Mouse (Mus musculus) myocyte (in vitro differentiated cells): ENCODE measurements around the gene Actb. TPM values are rescaled to one million over a fixed set of nuclear protein-coding genes. Genes with fewer than 3 reads are reported as not detected.

Experiments used
- H3K27me3 ChIP-seq: one replicate; pipeline ENCODE4 v1.6.1; 2011; ENCODE audit not compliant: control insufficient read depth, insufficient read depth, insufficient read length
- H3K36me3 ChIP-seq: one replicate; pipeline ENCODE4 v1.6.1; 2011; ENCODE audit not compliant: control insufficient read depth, insufficient read depth
- H3K4me2 ChIP-seq: one replicate; pipeline ENCODE4 v1.6.1; 2011; ENCODE audit warnings: low read depth, control low read depth
- H3K4me3 ChIP-seq: one replicate; pipeline ENCODE4 v1.5.1; 2011; ENCODE audit warnings: mild to moderate bottlenecking, control low read depth, moderate library complexity
- H3K79me2 ChIP-seq: one replicate; pipeline ENCODE4 v1.6.1; 2011; ENCODE audit not compliant: control insufficient read depth, insufficient read depth
- H3ac ChIP-seq: one replicate; pipeline ENCODE4 v1.6.1; 2011; ENCODE audit not compliant: control insufficient read depth, insufficient read length
- CEBPB ChIP-seq: IDR thresholded peaks from 2 replicates; pipeline ENCODE4 v1.6.1; 2011; ENCODE audit warnings: mild to moderate bottlenecking, moderate library complexity; ENCODE audit not compliant: poor library complexity, insufficient read depth, severe bottlenecking
- E2F4 ChIP-seq: IDR thresholded peaks from one replicate; pipeline ENCODE4 v1.6.1; 2011; ENCODE audit warnings: mild to moderate bottlenecking, control low read depth, moderate library complexity; ENCODE audit not compliant: insufficient read depth
- MAX ChIP-seq: IDR thresholded peaks from one replicate; pipeline ENCODE4 v1.6.1; 2011; ENCODE audit warnings: low read depth, mild to moderate bottlenecking, control low read depth
- MYOD1 ChIP-seq, 3 experiments: IDR thresholded peaks; one replicate each; pipeline ENCODE4 v1.6.1; 2011; ENCODE audit warnings: control low read depth in 2 of 3, low read depth in 2 of 3, mild to moderate bottlenecking in 2 of 3, moderate library complexity in 1 of 3; ENCODE audit not compliant: insufficient read length in 2 of 3, control insufficient read depth in 1 of 3
- MYOG ChIP-seq, 3 experiments: IDR thresholded peaks; one replicate each; pipeline ENCODE4 v1.6.1; 2011; ENCODE audit warnings: control low read depth in 2 of 3, low read depth in 2 of 3, mild to moderate bottlenecking in 2 of 3; ENCODE audit not compliant: insufficient read length in 2 of 3, control insufficient read depth in 1 of 3, insufficient read depth in 1 of 3
- POLR2A ChIP-seq: IDR thresholded peaks from one replicate; pipeline ENCODE4 v1.6.1; 2011; ENCODE audit warnings: low read depth, mild to moderate bottlenecking, control low read depth, moderate library complexity; ENCODE audit not compliant: insufficient read length
- POLR2AphosphoS2 ChIP-seq: IDR thresholded peaks from one replicate; pipeline ENCODE4 v1.6.1; 2011; ENCODE audit warnings: low read depth, control low read depth; ENCODE audit not compliant: insufficient read length
- REST ChIP-seq: IDR thresholded peaks from one replicate; pipeline ENCODE4 v1.6.1; 2011; ENCODE audit warnings: mild to moderate bottlenecking, control low read depth, moderate library complexity; ENCODE audit not compliant: insufficient read depth, insufficient read length
- SRF ChIP-seq: IDR thresholded peaks from one replicate; pipeline ENCODE4 v1.6.1; 2011; ENCODE audit warnings: low read depth; ENCODE audit not compliant: control insufficient read depth, insufficient read length
- TCF12 ChIP-seq: IDR thresholded peaks from one replicate; pipeline ENCODE4 v1.6.1; 2011; ENCODE audit warnings: mild to moderate bottlenecking, control low read depth; ENCODE audit not compliant: poor library complexity, insufficient read depth, severe bottlenecking
- TCF3 ChIP-seq: IDR thresholded peaks from one replicate; pipeline ENCODE4 v1.6.1; 2011; ENCODE audit warnings: low read depth, control low read depth; ENCODE audit not compliant: insufficient read length
- USF1 ChIP-seq: IDR thresholded peaks from one replicate; pipeline ENCODE4 v1.6.1; 2011; ENCODE audit warnings: low read depth, mild to moderate bottlenecking, control low read depth, moderate library complexity
- polyA plus RNA-seq: library from polyadenylated mRNA; unstranded; fragments of >200 nt; fragmentation: generic; extraction: Trizol; gene quantifications from one replicate; pipeline ENCODE4 v1.2.1, GENCODE M21; 2012; ENCODE audit warnings: missing spikeins

Actb gene
- polyA plus RNA-seq, 1 experiment: 2,198 TPM

GRCm38 (mm10) chr5:142875513-142875905 lies 31.0 kb downstream of the Actb start:
- Histone ChIP-seq H3ac (no peak overlapping the region), H3K36me3 (peaks cover 5% of the 10 kb centered on the region), H3K79me2 (no peaks in the 10 kb centered on the region), H3K4me2 (no peak overlapping the region), H3K4me3 (no peak overlapping the region), H3K27me3 (no peaks in the 10 kb centered on the region)
- TF ChIP-seq E2F4 (no peak), POLR2A (no peak)

- H3K79me2 ChIP-seq: no peaks in the 10 kb centered on the region
- H3ac ChIP-seq: no peak overlapping the region
- H3K4me2 ChIP-seq: no peak overlapping the region
- peaks cover 5% of the 10 kb centered on the region for H3K36me3 ChIP-seq
- no peaks in the 10 kb centered on the region for H3K27me3 ChIP-seq
- no peak for TF ChIP-seq SRF
- H3K4me3 ChIP-seq: no peak overlapping the region
Measured at GRCm38 (mm10) chr5:142874791-142875512, 31.6 kb downstream of the Actb start.

- Histone ChIP-seq H3K4me3 (no peak overlapping the region), H3K4me2 (no peak overlapping the region), H3K27me3 (no peaks in the 10 kb centered on the region), H3K79me2 (no peaks in the 10 kb centered on the region), H3ac (no peak overlapping the region), H3K36me3 (peaks cover 5% of the 10 kb centered on the region)
- TF ChIP-seq TCF3 (no peak), TCF12 (no peak)
Measured at GRCm38 (mm10) chr5:142873718-142874117, 32.8 kb downstream of the Actb start.

GRCm38 (mm10) chr5:142871765-142872164 lies 34.8 kb downstream of the Actb start:
- TF ChIP-seq POLR2AphosphoS2 (no peak), POLR2A (no peak), CEBPB (no peak), REST (no peak), USF1 (no peak), MYOD1 (IDR thresholded peaks at IDR 0.05; ENCODE audit: control insufficient read depth in 1 of 3, insufficient read length in 2 of 3, low read depth in 2 of 3) (no peak), TCF3 (no peak), SRF (no peak), TCF12 (no peak), MYOG (IDR thresholded peaks at IDR 0.05; ENCODE audit: control insufficient read depth in 1 of 3, insufficient read depth in 1 of 3, insufficient read length in 2 of 3, low read depth in 2 of 3) (no peak), E2F4 (no peak), MAX (no peak)
- H3K36me3 ChIP-seq: peaks cover 2% of the 10 kb centered on the region

GRCm38 (mm10) chr5:142869463-142869862 lies 37.1 kb downstream of the Actb start:
- no peak overlapping the region for H3ac ChIP-seq
- no peak overlapping the region for H3K4me3 ChIP-seq
- H3K79me2 ChIP-seq: no peaks in the 10 kb centered on the region
- TF ChIP-seq E2F4 (no peak), POLR2A (no peak), TCF3 (no peak), MAX (no peak), POLR2AphosphoS2 (no peak), CEBPB (no peak), TCF12 (no peak), MYOG (IDR thresholded peaks at IDR 0.05; ENCODE audit: control insufficient read depth in 1 of 3, insufficient read depth in 1 of 3, insufficient read length in 2 of 3, low read depth in 2 of 3) (no peak), REST (no peak), USF1 (no peak), MYOD1 (IDR thresholded peaks at IDR 0.05; ENCODE audit: control insufficient read depth in 1 of 3, insufficient read length in 2 of 3, low read depth in 2 of 3) (no peak), SRF (no peak)
- H3K4me2 ChIP-seq: no peak overlapping the region
- peaks cover 6% of the 10 kb centered on the region for H3K36me3 ChIP-seq
- H3K27me3 ChIP-seq: no peaks in the 10 kb centered on the region

More at GRCm38 (mm10) chr5:142871765-142872164, 34.8 kb downstream of the Actb start:
- Histone ChIP-seq H3K79me2 (no peaks in the 10 kb centered on the region), H3ac (no peak overlapping the region), H3K4me2 (no peak overlapping the region), H3K27me3 (no peaks in the 10 kb centered on the region), H3K4me3 (no peak overlapping the region)

- Histone ChIP-seq H3ac (no peak overlapping the region), H3K4me2 (no peak overlapping the region), H3K36me3 (no peaks in the 10 kb centered on the region), H3K4me3 (no peak overlapping the region), H3K27me3 (no peaks in the 10 kb centered on the region), H3K79me2 (no peaks in the 10 kb centered on the region)
- TF ChIP-seq CEBPB (no peak), USF1 (no peak), REST (no peak), TCF3 (no peak), MYOD1 (IDR thresholded peaks at IDR 0.05; ENCODE audit: control insufficient read depth in 1 of 3, insufficient read length in 2 of 3, low read depth in 2 of 3) (no peak), MYOG (IDR thresholded peaks at IDR 0.05; ENCODE audit: control insufficient read depth in 1 of 3, insufficient read depth in 1 of 3, insufficient read length in 2 of 3, low read depth in 2 of 3) (no peak), MAX (no peak), POLR2AphosphoS2 (no peak), SRF (no peak), E2F4 (no peak), POLR2A (no peak), TCF12 (no peak)
Measured at GRCm38 (mm10) chr5:142857763-142858229, 48.8 kb downstream of the Actb start.
